Mouse (Mus musculus): ENCODE results near the gene Syn3.

GRCm38 (mm10) chr10:86164098-86164497, 334.6 kb downstream of the Syn3 start:
- no peak for TF ChIP-seq CTCF (IDR thresholded peaks at IDR 0.05; ENCODE audit: low read depth, low read length)
- no peak for TF ChIP-seq EP300 (IDR thresholded peaks at IDR 0.05; ENCODE audit: insufficient read depth, low read depth, low read length)

Data from ES-Bruce4 (cell line).